Mouse (Mus musculus): Measurements from ENCODE around the gene Tmem132c. TPM values are rescaled to one million over a fixed set of nuclear protein-coding genes. Genes with fewer than 3 reads are reported as not detected.

Gene Tmem132c
- total RNA-seq (2023), result not detected in 4 replicates

DNA sequence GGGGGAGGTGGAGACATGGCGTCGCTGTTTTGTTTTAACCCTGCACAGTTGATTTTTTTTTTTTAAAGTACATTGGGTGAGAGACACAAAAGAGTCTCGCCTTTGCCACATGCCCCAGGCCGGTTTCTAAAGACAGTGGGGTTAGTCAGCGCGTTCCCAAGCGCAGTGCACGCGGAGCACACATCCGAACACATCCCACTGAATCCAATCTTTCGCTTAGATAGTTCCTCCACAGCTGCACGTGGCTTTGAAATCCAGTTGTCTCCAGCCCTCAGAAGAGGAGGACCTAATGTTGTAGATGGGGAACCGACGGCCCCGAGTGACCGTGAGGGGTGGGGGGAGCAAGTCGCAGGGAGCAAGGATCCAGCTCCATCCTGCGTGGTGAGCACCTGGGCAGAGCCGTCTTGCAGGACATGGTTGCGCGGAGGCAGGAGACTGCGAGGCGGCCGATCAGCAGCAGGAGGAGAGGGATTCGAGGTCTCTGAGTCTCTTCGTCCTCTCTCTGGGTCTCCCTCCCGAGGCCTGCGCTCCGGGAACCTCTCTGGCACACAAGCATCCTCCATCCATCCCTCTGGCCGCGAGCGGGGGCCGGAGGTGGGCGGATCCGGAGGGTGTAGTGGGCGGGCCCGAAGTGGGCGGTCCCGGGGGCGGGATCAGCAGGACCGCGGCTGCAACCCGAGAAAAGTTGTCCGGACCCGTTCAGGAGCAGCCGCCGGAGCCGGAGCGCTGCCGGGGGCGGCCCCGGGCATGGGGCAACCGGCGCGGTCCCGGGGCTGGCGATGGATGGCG, at the start of gene Tmem132c:
Gene Tmem132c (plus strand): TSS at position 673 of the 789 bp plus-strand sequence.

All from B cell, adult 62 days (primary cell).